Mouse (Mus musculus): ENCODE data around the gene Cel. TPM values are rescaled to one million over a fixed set of nuclear protein-coding genes. Genes with fewer than 3 reads are reported as not detected.
A peak's percentile ranks its signal among the peaks of the same experiment; 100 is the strongest.

Gene Cel
- total and polyA plus RNA-seq, 3 experiments = not detected

- H3K36me3 ChIP-seq (replicated peaks in 1 of 2; ENCODE audit: control insufficient read depth in 1 of 2, insufficient read depth in 1 of 2, low read length in 1 of 2) = peaks cover 13 to 33% of the 10 kb centered on the region in 2 experiments
- peak overlapping the region; percentile 75 for H3K9ac ChIP-seq (ENCODE audit: insufficient read depth, low read depth)
- peaks cover 15 to 33% of the 10 kb centered on the region in 2 experiments for H3K4me1 ChIP-seq (ENCODE audit: control insufficient read depth in 1 of 2, insufficient read depth in 2 of 2)
- H3K4me2 ChIP-seq (ENCODE audit: insufficient read depth, low read depth, poor library complexity, severe bottlenecking) = peak overlapping the region; percentile 94; the same call in 1 of the 2 replicates
- no peaks in the 10 kb centered on the region for H3K9me3 ChIP-seq (replicated peaks; ENCODE audit: low read length)
- dilution Hi-C loops (cut with MboI; ENCODE audit: extremely low pct_ligation_motif_present, extremely low pct_unique_long_range_greater_than_20kb, low sequenced_read_pairs) = no loop called here
- TF ChIP-seq PAX5 (IDR thresholded peaks at IDR 0.05; ENCODE audit: low read length) = no peak
- peak; percentile 67 for TF ChIP-seq ZMIZ1 (IDR thresholded peaks at IDR 0.05; ENCODE audit: low read depth, low read length)
- peak; percentile 71; the same call in 1 of the 2 replicates for TF ChIP-seq ELF1 (IDR thresholded peaks at IDR 0.05; ENCODE audit: low read depth, low read length)
- TF ChIP-seq CHD1 (IDR thresholded peaks at IDR 0.05; ENCODE audit: low read depth, low read length) = no peak; the same call in 1 of the 2 replicates
- TF ChIP-seq POLR2A (IDR thresholded peaks at IDR 0.05; ENCODE audit: low read depth, low read length) = peak; percentile 73
- TF ChIP-seq USF2 (conservative IDR thresholded peaks at IDR 0.05; ENCODE audit: low read depth, low read length) = no peak
- peak; percentile 83 for TF ChIP-seq MAX (IDR thresholded peaks at IDR 0.05; ENCODE audit: low read length)
- peak; percentile 97 for TF ChIP-seq E2F4 (IDR thresholded peaks at IDR 0.05; ENCODE audit: insufficient replicate concordance, low read depth, low read length)
- peak; percentile 93 for TF ChIP-seq HCFC1 (IDR thresholded peaks at IDR 0.05; ENCODE audit: low read depth, low read length)
- TF ChIP-seq MXI1 (IDR thresholded peaks at IDR 0.05; ENCODE audit: low read depth, low read length) = peak; percentile 89
- TF ChIP-seq TBP (conservative IDR thresholded peaks at IDR 0.05; ENCODE audit: low read depth, low read length) = peak; percentile 87
- no peak; the same call in 1 of the 2 replicates for TF ChIP-seq GABPA (IDR thresholded peaks at IDR 0.05; ENCODE audit: insufficient replicate concordance, low read depth, low read length)
- peak; percentile 96 for TF ChIP-seq TCF12 (IDR thresholded peaks at IDR 0.05; ENCODE audit: low read depth, low read length)
- TF ChIP-seq CTCF (conservative IDR thresholded peaks at IDR 0.05 in 1 of 2, IDR thresholded peaks at IDR 0.05 in 1 of 2; ENCODE audit: low read depth in 2 of 2, low read length in 2 of 2) = 0 out of 4 replicates have a peak, but pooled peaks of 1 of the 2 experiments have one; percentile 2
- peak; percentile 86; the same call in 1 of the 2 replicates for TF ChIP-seq KAT2A (IDR thresholded peaks at IDR 0.05; ENCODE audit: insufficient replicate concordance, low read length)
- peak; percentile 47; the same call in 1 of the 2 replicates for TF ChIP-seq MYC (IDR thresholded peaks at IDR 0.05; ENCODE audit: low read depth, low read length)
- TF ChIP-seq RCOR1 (conservative IDR thresholded peaks at IDR 0.05; ENCODE audit: low read depth, low read length) = no peak
- TF ChIP-seq RAD21 (IDR thresholded peaks at IDR 0.05; ENCODE audit: low read depth, low read length) = no peak
- TF ChIP-seq ZNF384 (IDR thresholded peaks at IDR 0.05; ENCODE audit: low read depth, low read length) = no peak; the same call in 1 of the 2 replicates
- TF ChIP-seq ZC3H11A (IDR thresholded peaks at IDR 0.05; ENCODE audit: low read depth, low read length) = no peak
- peak; percentile 66 for TF ChIP-seq NRF1 (IDR thresholded peaks at IDR 0.05; ENCODE audit: low read depth, low read length)
- TF ChIP-seq MEF2A (IDR thresholded peaks at IDR 0.05; ENCODE audit: borderline replicate concordance, low read depth, low read length) = peak; percentile 71
- no peak for TF ChIP-seq MAFK (IDR thresholded peaks at IDR 0.05; ENCODE audit: insufficient replicate concordance, low read length)
- no peak; the same call in 1 of the 2 replicates for TF ChIP-seq ETS1 (conservative IDR thresholded peaks at IDR 0.05; ENCODE audit: low read depth, low read length)
- peak; percentile 19; the same call in 1 of the 2 replicates for TF ChIP-seq ZKSCAN1 (IDR thresholded peaks at IDR 0.05; ENCODE audit: borderline replicate concordance, low read depth, low read length)
- TF ChIP-seq UBTF (IDR thresholded peaks at IDR 0.05; ENCODE audit: low read depth, low read length) = peak; percentile 62; the same call in 1 of the 2 replicates
- TF ChIP-seq SIN3A (IDR thresholded peaks at IDR 0.05; ENCODE audit: low read length) = peak; percentile 99
- peak; percentile 65; the same call in 1 of the 2 replicates for TF ChIP-seq IRF4 (IDR thresholded peaks at IDR 0.05; ENCODE audit: low read depth, low read length)
- peak; percentile 58 for TF ChIP-seq NELFE (IDR thresholded peaks at IDR 0.05; ENCODE audit: low read depth, low read length)
- TF ChIP-seq POLR2AphosphoS2 (IDR thresholded peaks at IDR 0.05; ENCODE audit: low read depth, low read length) = peak; percentile 55; the same call in 1 of the 2 replicates
- TF ChIP-seq BHLHE40 (IDR thresholded peaks at IDR 0.05; ENCODE audit: low read depth, low read length) = no peak
- no peak for TF ChIP-seq JUND (conservative IDR thresholded peaks at IDR 0.05; ENCODE audit: low read depth, low read length)
- TF ChIP-seq SMC3 (IDR thresholded peaks at IDR 0.05; ENCODE audit: low read depth, low read length) = no peak
- TF ChIP-seq MAZ (IDR thresholded peaks at IDR 0.05; ENCODE audit: low read depth, low read length) = peak; percentile 77; the same call in 1 of the 2 replicates
- TF ChIP-seq CHD2 (IDR thresholded peaks at IDR 0.05; ENCODE audit: low read length) = peak; percentile 50; the same call in 1 of the 2 replicates
- TF ChIP-seq EP300 (IDR thresholded peaks at IDR 0.05; ENCODE audit: low read length) = no peak
- H3K4me3 ChIP-seq (replicated peaks in 1 of 3; ENCODE audit: low read depth in 2 of 3, low read length in 2 of 3, poor library complexity in 1 of 3) = peak overlapping the region; percentile 78 to 98 (median 95)
- H3K27ac ChIP-seq (ENCODE audit: insufficient read depth, low read depth) = peak overlapping the region; percentile 50; the same call in 1 of the 2 replicates
- peak; percentile 92 for DNase-seq (ENCODE audit: extremely low read depth)
- in situ Hi-C loops (cut with MboI; ENCODE audit: low pct_ligation_motif_present, low pct_unique_long_range_greater_than_20kb, low sequenced_read_pairs) = no loop called here
- H3K79me2 ChIP-seq (replicated peaks; ENCODE audit: control insufficient read depth, extremely low read depth, insufficient read depth, poor library complexity, severe bottlenecking) = no peaks in the 10 kb centered on the region
- H3K27me3 ChIP-seq (replicated peaks) = peaks cover 2% of the 10 kb centered on the region
Observed at GRCm38 (mm10) chr2:28582647-28583353, 19.6 kb upstream of the Cel start.

All from CH12.LX (cell line).